Mouse (Mus musculus) forebrain, embryonic 11.5 days (tissue): Measurements from ENCODE around the gene Rbbp5. TPM values are rescaled to one million over a fixed set of nuclear protein-coding genes. Genes with fewer than 3 reads are reported as not detected.
"Not testable (repeated sequence)": the region's sequence is repeated elsewhere in the genome, so short reads cannot be mapped to it uniquely, and the experiment has no call there.

Experiments used
- ATAC-seq: fragments of 200-750 bp; cut with Nextera tagmentation; replicated peaks from 2 replicates; pipeline ENCODE4 v1.8.0; 2017; ENCODE audit warnings: moderate TSS enrichment; ENCODE audit not compliant: low FRiP score
- DNase-seq: peaks from one replicate; pipeline ENCODE4 v3.0.0-alpha.2; 2017; ENCODE audit warnings: low spot score
- H3K27ac ChIP-seq: fragments of 300-500 bp; sonication (generic); 2 replicates; pipeline ENCODE4 v1.5.1; 2014; ENCODE audit warnings: low read depth, low read length
- H3K27me3 ChIP-seq: fragments of 300-500 bp; sonication (generic); 2 replicates; pipeline ENCODE4 v1.6.1; 2014; ENCODE audit warnings: mild to moderate bottlenecking, low read length, mixed read lengths; ENCODE audit not compliant: control insufficient read depth, insufficient read depth
- H3K36me3 ChIP-seq: fragments of 300-500 bp; sonication (generic); 2 replicates; pipeline ENCODE4 v1.6.1; 2014; ENCODE audit warnings: mild to moderate bottlenecking, low read length, moderate library complexity, mixed read lengths; ENCODE audit not compliant: control insufficient read depth, insufficient read depth
- H3K4me1 ChIP-seq: fragments of 300-500 bp; sonication (generic); replicated peaks from 2 replicates; pipeline ENCODE4 v1.6.1; 2014; ENCODE audit warnings: low read length, mixed read lengths; ENCODE audit not compliant: control insufficient read depth, insufficient read depth
- H3K4me2 ChIP-seq: fragments of 300-500 bp; sonication (generic); 2 replicates; pipeline ENCODE4 v1.6.1; 2014; ENCODE audit warnings: low read depth, mild to moderate bottlenecking, low read length, moderate library complexity, mixed read lengths; ENCODE audit not compliant: severe bottlenecking
- H3K4me3 ChIP-seq: fragments of 300-500 bp; sonication (generic); 2 replicates; pipeline ENCODE4 v1.5.1; 2014; ENCODE audit warnings: low read depth, low read length
- H3K9ac ChIP-seq: fragments of 300-500 bp; sonication (generic); 2 replicates; pipeline ENCODE4 v1.6.1; 2014; ENCODE audit warnings: low read length
- H3K9me3 ChIP-seq: fragments of 300-500 bp; sonication (generic); 2 replicates; pipeline ENCODE4 v1.6.1; 2016; ENCODE audit warnings: low read length, mixed read lengths; ENCODE audit not compliant: control insufficient read depth
- WGBS: fragments of 180-500 bp; shearing (Covaris S2); extraction: QIAGEN DNeasy Blood & Tissue Kit; methylation state at CpG from one replicate; pipeline ENCODE4 v1.1.7; 2014; 5-methylcytosine and 5-hydroxymethylcytosine counted together
- polyA plus RNA-seq: library from polyadenylated mRNA; unstranded; fragments of >200 nt; fragmentation: Nextera tagmentation; extraction: Ambion mirVana; gene quantifications from 2 replicates; pipeline ENCODE4 v1.2.1, GENCODE M21; 2014

The Rbbp5 gene
- polyA plus RNA-seq, 1 experiment from 2014 or later, result 67.3 TPM

DNA sequence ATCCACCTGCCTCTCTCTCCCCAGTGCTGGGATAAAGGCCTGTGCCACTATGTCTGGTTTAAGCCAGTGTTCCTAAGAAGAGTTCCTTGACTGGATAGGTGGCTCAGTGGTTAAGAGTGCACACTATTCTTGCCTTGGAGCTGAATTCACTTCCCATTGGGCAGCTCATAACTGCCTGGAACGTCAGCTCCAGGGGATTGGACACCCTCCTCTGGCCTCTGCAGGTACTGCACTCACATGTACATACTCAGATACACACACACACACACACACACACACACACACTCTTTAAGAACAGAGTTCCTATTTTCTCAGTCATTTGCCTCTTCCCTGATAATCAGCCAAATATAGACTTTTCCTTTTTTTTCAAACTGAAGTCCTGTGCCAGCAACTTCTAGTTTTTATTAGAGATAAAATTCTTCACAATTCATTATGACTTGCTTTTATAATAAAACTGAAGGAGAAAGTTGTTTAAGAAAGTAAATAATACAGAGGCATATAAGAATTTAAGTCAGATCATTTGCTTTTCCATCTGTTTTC lies 36.2 kb upstream of the Rbbp5 start:
- Histone ChIP-seq H3K27ac (no peak overlapping the region), H3K4me2 (no peak overlapping the region), H3K9ac (no peak overlapping the region), H3K9me3 (no peaks in the 10 kb centered on the region), H3K4me3 (no peak overlapping the region), H3K27me3 (no peaks in the 10 kb centered on the region), H3K36me3 (peaks cover 4% of the 10 kb centered on the region), H3K4me1 (no peaks in the 10 kb centered on the region)
- ATAC-seq (no peak), DNase-seq (no peak)
- WGBS, result 82% methylated on average over 1 of the region's 1 CpGs

DNA sequence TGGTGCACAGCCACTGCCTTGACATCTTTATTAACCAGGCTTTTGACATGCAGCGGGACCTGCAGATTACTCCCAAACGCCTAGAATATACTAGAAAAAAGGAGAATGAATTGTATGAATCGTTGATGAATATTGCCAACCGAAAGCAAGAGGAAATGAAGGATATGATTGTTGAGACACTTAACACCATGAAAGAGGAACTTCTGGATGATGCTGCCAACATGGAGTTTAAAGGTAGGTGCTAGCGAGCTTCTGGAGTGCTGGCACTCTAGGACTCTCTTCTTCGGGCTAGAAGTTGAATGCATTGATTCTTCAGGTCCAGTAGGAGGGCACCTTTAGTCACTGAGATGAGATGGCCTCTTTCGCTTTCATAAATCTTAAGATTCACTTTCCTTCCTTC lies 27.4 kb upstream of the Rbbp5 start:
- no peak for DNase-seq
- H3K9me3 ChIP-seq, result no peaks in the 10 kb centered on the region
- H3K36me3 ChIP-seq, result no peaks in the 10 kb centered on the region

DNA sequence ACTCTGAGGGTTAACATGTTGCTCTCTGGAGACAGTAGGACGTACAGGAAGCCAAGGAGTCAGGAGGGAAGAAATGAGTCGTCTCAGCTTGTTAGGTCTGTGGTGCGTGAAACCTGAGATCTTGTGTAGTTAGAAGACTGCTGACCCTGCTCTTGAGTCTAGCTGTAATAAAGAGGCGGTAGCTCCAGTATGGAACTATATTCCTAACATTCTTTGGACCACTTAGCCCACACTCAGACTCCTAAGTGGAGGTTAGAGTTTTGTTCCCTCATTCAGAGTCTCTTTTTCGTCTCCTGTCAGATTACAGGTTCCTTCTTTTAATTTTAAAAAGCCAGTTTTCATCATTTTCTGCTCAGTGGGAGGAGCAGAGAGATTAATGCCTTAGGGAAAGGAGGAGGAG lies 12.5 kb upstream of the Rbbp5 start:
- 84% methylated on average over 5 of the region's 5 CpGs for WGBS
- ATAC-seq, result no peak
- H3K27me3 ChIP-seq, result no peaks in the 10 kb centered on the region
- DNase-seq, result no peak
- no peaks in the 10 kb centered on the region for H3K4me1 ChIP-seq
- no peak overlapping the region for H3K9ac ChIP-seq
- no peaks in the 10 kb centered on the region for H3K9me3 ChIP-seq
- H3K27ac ChIP-seq, result no peak overlapping the region
- no peak overlapping the region for H3K4me2 ChIP-seq
- H3K36me3 ChIP-seq, result no peaks in the 10 kb centered on the region; the same call in 1 of the 2 replicates
- no peak overlapping the region for H3K4me3 ChIP-seq

More for the DNA sequence above, 27.4 kb upstream of the Rbbp5 start:
- Histone ChIP-seq H3K27me3 (no peaks in the 10 kb centered on the region), H3K9ac (no peak overlapping the region), H3K4me2 (no peak overlapping the region), H3K4me3 (no peak overlapping the region), H3K27ac (no peak overlapping the region), H3K4me1 (no peaks in the 10 kb centered on the region)
- WGBS, result 91% methylated on average over 7 of the region's 7 CpGs
- no peak for ATAC-seq

DNA sequence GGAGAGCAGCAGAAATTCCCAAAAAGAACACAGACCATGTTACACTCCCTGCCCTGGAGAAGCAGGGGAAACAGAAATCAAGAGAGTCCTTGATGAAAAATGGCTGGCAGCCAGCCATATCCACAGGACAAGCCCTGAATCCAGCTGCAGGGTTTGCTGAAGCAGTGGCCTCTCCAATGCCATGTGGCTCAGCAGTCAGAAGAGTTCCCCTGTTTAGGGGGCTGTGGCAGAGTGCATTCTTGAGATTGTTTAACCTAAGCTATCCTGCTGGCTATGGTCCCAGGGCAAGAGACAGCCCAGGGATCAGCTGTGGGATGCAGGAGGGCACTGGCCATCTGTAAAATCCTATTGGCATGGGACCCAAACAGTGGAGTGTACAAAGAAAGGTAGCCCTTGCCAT lies 8.2 kb upstream of the Rbbp5 start:
- H3K9ac ChIP-seq, result no peak overlapping the region
- no peaks in the 10 kb centered on the region for H3K36me3 ChIP-seq
- no peaks in the 10 kb centered on the region for H3K27me3 ChIP-seq
- H3K4me2 ChIP-seq, result no peak overlapping the region
- no peaks in the 10 kb centered on the region for H3K4me1 ChIP-seq
- no peak for ATAC-seq
- no peak overlapping the region for H3K4me3 ChIP-seq
- no peak overlapping the region for H3K27ac ChIP-seq
- DNase-seq, result no peak
- no peaks in the 10 kb centered on the region for H3K9me3 ChIP-seq

DNA sequence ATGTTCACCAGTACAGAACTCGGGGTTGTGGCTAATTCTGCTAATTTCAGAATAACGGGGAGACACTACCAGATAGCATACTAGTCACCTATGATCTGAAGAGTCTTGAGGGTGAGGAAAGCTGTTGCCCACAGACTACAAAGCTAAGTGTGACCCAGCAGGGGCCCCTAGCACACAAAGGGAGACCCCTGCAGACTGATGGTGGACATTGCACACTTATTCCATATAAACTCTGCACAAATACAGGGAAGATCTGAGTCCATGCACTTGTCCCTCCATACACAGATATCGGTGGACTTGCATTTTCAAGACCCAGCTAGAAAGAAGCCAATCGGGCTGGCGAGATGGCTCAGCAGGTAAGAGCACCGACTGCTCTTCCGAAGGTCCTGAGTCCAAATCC lies 7.6 kb upstream of the Rbbp5 start:
- ATAC-seq (no peak), DNase-seq (no peak)
- H3K36me3 ChIP-seq, result no peaks in the 10 kb centered on the region
- H3K27ac ChIP-seq, result no peak overlapping the region
- no peak overlapping the region for H3K9ac ChIP-seq
- no peak overlapping the region for H3K4me3 ChIP-seq
- no peaks in the 10 kb centered on the region for H3K9me3 ChIP-seq
- no peak overlapping the region for H3K4me2 ChIP-seq
- no peaks in the 10 kb centered on the region for H3K4me1 ChIP-seq
- 94% methylated on average over 7 of the region's 7 CpGs for WGBS
- no peaks in the 10 kb centered on the region for H3K27me3 ChIP-seq

DNA sequence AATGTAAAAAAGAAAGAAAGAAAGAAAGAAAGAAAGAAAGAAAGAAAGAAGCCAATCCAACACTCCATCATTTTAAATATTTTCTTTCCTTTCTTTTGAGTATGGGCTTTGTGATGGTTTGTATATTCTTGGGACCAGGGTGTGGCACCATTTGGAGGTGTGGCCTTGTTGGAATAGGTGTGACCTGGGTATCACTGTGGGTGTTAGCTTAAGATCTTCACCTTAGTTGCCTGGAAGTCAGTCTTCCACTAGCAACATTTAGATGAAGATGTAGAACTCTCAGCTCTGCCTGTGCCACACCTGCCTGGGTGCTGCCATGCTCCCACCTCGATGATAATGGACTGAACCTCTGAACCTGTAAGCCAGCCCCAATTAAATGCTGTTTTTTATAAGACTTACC lies 7.1 kb upstream of the Rbbp5 start:
- not testable (repeated sequence) for H3K27me3 ChIP-seq, H3K9ac ChIP-seq, DNase-seq, H3K36me3 ChIP-seq, H3K4me1 ChIP-seq, H3K9me3 ChIP-seq, H3K4me3 ChIP-seq, H3K27ac ChIP-seq, ATAC-seq, H3K4me2 ChIP-seq
- 93% methylated on average over 1 of the region's 1 CpGs for WGBS

DNA sequence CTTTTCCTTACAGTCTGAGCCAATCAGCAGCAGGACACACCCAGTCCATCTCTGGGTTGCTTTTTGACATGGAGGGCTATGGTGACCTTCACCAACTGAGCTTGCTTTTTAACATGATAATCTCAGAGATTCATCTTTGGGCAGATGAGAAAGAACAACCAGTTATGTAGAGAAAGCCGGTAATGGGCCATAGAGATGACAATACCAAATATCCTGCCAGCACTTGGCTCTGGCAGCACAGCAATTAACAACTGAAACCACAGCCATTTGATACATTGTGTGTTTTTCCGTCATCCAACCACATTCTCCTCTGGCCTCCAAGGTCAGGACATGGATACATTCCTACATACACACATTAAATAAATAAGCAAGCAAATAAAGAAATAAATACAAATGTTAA lies 6.1 kb upstream of the Rbbp5 start:
- DNase-seq (no peak), ATAC-seq (no peak)
- Histone ChIP-seq H3K36me3 (no peaks in the 10 kb centered on the region), H3K9me3 (no peaks in the 10 kb centered on the region), H3K27me3 (no peaks in the 10 kb centered on the region), H3K27ac (no peak overlapping the region), H3K4me3 (no peak overlapping the region), H3K4me2 (no peak overlapping the region), H3K9ac (no peak overlapping the region), H3K4me1 (peaks cover 2% of the 10 kb centered on the region; the same call in 1 of the 2 replicates)
- 88% methylated on average over 2 of the region's 2 CpGs for WGBS

DNA sequence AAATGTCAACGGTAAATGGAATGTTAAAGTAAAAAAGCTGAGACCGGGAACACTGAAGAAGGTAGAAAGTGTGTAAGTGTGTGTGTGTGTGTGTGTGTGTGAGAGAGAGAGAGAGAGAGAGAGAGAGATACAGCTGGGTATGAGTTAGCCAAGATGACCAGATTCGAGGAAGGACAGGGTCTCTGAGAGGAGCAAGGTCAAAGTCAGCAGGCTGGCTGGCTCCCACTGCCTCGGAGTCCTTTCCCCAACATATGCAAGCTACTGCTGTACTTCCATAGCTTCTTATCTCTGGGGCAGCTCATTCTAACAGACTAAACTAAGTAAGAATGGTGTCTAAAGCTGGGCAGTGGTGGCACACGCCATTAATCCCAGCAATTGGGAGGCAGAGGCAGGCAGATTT lies 5.7 kb upstream of the Rbbp5 start:
- H3K36me3 ChIP-seq, result no peaks in the 10 kb centered on the region
- H3K27ac ChIP-seq, result no peak overlapping the region
- H3K4me2 ChIP-seq, result no peak overlapping the region
- ATAC-seq (no peak), DNase-seq (no peak)
- H3K9me3 ChIP-seq, result no peaks in the 10 kb centered on the region
- H3K4me3 ChIP-seq, result no peak overlapping the region
- no peak overlapping the region for H3K9ac ChIP-seq
- H3K27me3 ChIP-seq, result no peaks in the 10 kb centered on the region
- peaks cover 2% of the 10 kb centered on the region; the same call in 1 of the 2 replicates for H3K4me1 ChIP-seq
- 92% methylated on average over 5 of the region's 5 CpGs for WGBS

DNA sequence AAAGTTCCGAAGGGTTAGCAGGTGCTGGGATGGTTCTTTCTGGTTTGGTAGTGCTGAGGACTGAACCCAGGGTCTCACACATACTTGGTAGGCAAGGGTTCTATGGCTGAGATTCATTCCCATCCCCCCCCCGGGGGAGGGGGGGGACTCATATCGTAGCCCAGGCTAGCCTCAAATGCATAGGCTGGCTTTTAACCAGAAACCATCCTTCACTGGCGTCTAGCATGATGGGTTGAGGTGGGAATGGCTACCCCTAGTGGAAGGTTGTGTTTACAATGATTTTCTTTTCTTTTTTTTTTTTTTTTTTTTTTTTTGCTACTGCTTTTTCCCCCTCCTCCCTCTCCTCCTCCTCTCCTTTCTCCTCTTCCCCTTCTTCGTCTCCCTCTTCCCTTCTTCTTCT lies 4.6 kb upstream of the Rbbp5 start:
- ATAC-seq, result no peak
- no peak overlapping the region for H3K27ac ChIP-seq
- peaks cover 2% of the 10 kb centered on the region; the same call in 1 of the 2 replicates for H3K4me1 ChIP-seq
- H3K4me2 ChIP-seq, result no peak overlapping the region
- no peaks in the 10 kb centered on the region for H3K27me3 ChIP-seq
- no peak for DNase-seq
- H3K36me3 ChIP-seq, result no peaks in the 10 kb centered on the region
- H3K9me3 ChIP-seq, result no peaks in the 10 kb centered on the region
- H3K4me3 ChIP-seq, result no peak overlapping the region
- H3K9ac ChIP-seq, result no peak overlapping the region
- WGBS, result 53% methylated on average over 5 of the region's 5 CpGs
